25 mouse cellular contexts compared by ENCODE assay signal in the genomic region with DNA sequence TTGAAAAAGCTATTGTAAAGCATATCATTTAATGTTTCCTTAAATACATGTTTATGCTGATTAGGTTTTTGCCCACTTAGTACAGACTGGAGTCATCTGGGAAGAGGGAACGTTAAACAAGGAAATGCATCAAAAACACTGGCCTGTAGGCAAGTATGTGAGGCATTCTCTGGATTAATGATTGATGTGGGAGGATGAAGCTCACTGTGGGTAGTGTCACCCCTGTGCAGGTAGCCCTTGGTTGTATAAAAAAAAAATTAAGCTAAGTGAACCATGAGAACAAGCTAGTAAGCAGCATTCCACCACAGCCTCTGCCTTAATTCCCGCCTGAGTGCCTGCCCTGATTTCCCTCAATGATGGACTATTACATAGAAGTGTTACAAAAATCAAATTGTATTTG.
A peak's percentile ranks its signal among the peaks of the same experiment; 100 is the strongest.
DNase-seq lines count a peak whose midpoint lies in the region; ATAC-seq lines count a peak whose summit lies in the region.
"Had no signal": no experiment of that assay in that cellular context is flagged by ENCODE, and none has a peak within 500 bp of the region (broad histone marks: within the 10 kb centered on the region; RNA-seq: fewer than 3 reads in every experiment).

No protein-coding gene starts in this region.

- no peaks in the 10 kb centered on the region for H3K27me3 ChIP-seq in kidney, embryonic 16.5 days (ENCODE audit: insufficient read depth, low read length)
- H3K27me3 ChIP-seq: embryonic facial prominence, embryonic 12.5 days; embryonic facial prominence, embryonic 15.5 days; heart, embryonic 13.5 days; hindbrain, embryonic 12.5 days; hindbrain, embryonic 15.5 days had no signal

- DNase-seq in kidney, adult 9 months = peak; percentile 24
- no peak for DNase-seq in kidney, adult 18-20 months
- peak; percentile 2 to 32 for DNase-seq in kidney, postnatal 36 days
- DNase-seq in heart, postnatal 4 days = no peak
- DNase-seq in frontal cortex, postnatal 25 days (ENCODE audit: low spot score in 2 of 2) = no peak
- DNase-seq: adrenal gland, adult 2 months; adrenal gland, postnatal 14 days; cerebellum, adult 11 months; cerebellum, adult 2 months; cerebellum, adult 9-11 months; cerebellum, postnatal 25 days; forebrain, postnatal 0 days; gastrocnemius, postnatal 10 days; gastrocnemius, postnatal 36 days; heart, adult 2 months; heart, postnatal 14 days had no signal

- ATAC-seq in kidney, embryonic 16.5 days (ENCODE audit: low FRiP score, low TSS enrichment) = peak; percentile 75
- ATAC-seq: CD4-positive, CD25-positive, alpha-beta regulatory T cell, adult 4 months; forebrain, embryonic 14.5 days; forebrain, postnatal 0 days had no signal

- no peak overlapping the region for H3K4me3 ChIP-seq in kidney, embryonic 16.5 days (ENCODE audit: low read length)
- H3K4me3 ChIP-seq: embryonic facial prominence, embryonic 12.5 days; embryonic facial prominence, embryonic 15.5 days; heart, adult 2 months; heart, embryonic 10.5 days; heart, embryonic 13.5 days; hindbrain, embryonic 12.5 days; hindbrain, embryonic 15.5 days had no signal

- 62% methylated on average over 2 of the region's 2 CpGs for WGBS in kidney, embryonic 16.5 days

- H3K9ac ChIP-seq in kidney, embryonic 16.5 days (replicated peaks; ENCODE audit: low read length) = no peak overlapping the region
- H3K9ac ChIP-seq: embryonic facial prominence, embryonic 12.5 days; embryonic facial prominence, embryonic 15.5 days; forebrain, postnatal 0 days; heart, embryonic 13.5 days; hindbrain, embryonic 12.5 days; hindbrain, embryonic 15.5 days had no signal

- no peaks in the 10 kb centered on the region for H3K9me3 ChIP-seq in kidney, embryonic 16.5 days (ENCODE audit: low read length)
- H3K9me3 ChIP-seq: embryonic facial prominence, embryonic 12.5 days; embryonic facial prominence, embryonic 15.5 days; heart, embryonic 10.5 days; heart, embryonic 13.5 days; hindbrain, embryonic 12.5 days; hindbrain, embryonic 15.5 days had no signal

- H3K4me1 ChIP-seq in kidney, embryonic 16.5 days (ENCODE audit: insufficient read depth, low read length) = peaks cover 17% of the 10 kb centered on the region
- H3K4me1 ChIP-seq: embryonic facial prominence, embryonic 12.5 days; embryonic facial prominence, embryonic 15.5 days; hindbrain, embryonic 15.5 days had no signal

- no peaks in the 10 kb centered on the region for H3K36me3 ChIP-seq in kidney, embryonic 16.5 days (ENCODE audit: insufficient read depth, low read length)
- H3K36me3 ChIP-seq: embryonic facial prominence, embryonic 12.5 days; embryonic facial prominence, embryonic 15.5 days; heart, embryonic 10.5 days; heart, embryonic 13.5 days; hindbrain, embryonic 12.5 days; hindbrain, embryonic 15.5 days had no signal

- H3K4me2 ChIP-seq in kidney, embryonic 16.5 days (replicated peaks; ENCODE audit: low read depth, low read length) = no peak overlapping the region
- H3K4me2 ChIP-seq: embryonic facial prominence, embryonic 12.5 days; embryonic facial prominence, embryonic 15.5 days; heart, embryonic 13.5 days; hindbrain, embryonic 12.5 days; hindbrain, embryonic 15.5 days had no signal

- H3K27ac ChIP-seq in kidney, embryonic 16.5 days (ENCODE audit: low read length) = no peak overlapping the region
- H3K27ac ChIP-seq: embryonic facial prominence, embryonic 12.5 days; embryonic facial prominence, embryonic 15.5 days; heart, adult 2 months; heart, embryonic 10.5 days; heart, embryonic 13.5 days; hindbrain, embryonic 12.5 days; hindbrain, embryonic 15.5 days had no signal

Comparison
In these comparisons a context has a peak if more than half of its experiments do, and no peak if none do; other contexts are left out.
1. DNase-seq: peak in kidney, adult 9 months (single experiment) and kidney, postnatal 36 days (2 of 2); none in kidney, adult 18-20 months (single experiment), heart, postnatal 4 days (single experiment) and frontal cortex, postnatal 25 days (0 of 2).